ENCODE assay signal across 13 mouse cellular contexts in the genomic region with DNA sequence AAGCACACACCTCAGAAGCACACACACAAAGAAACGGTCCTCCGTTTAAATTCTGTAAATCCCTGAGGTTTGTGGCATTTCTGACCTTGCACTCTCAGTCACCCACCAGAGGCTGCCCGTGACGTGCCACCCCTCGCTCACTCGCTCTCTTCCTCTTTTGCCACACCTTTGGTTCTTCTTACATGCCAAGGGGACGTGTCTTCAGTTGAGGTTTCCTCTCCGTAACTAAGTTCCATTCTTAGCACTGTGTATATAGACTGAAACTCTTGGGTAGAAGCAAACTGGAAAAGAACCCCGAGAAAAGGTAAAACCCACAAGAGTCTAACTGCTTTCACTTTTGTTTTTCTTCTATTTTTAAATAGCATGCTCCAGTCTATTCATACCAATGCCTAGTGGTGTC. TPM values are rescaled to one million over a fixed set of nuclear protein-coding genes. Genes with fewer than 3 reads are reported as not detected.
DNase-seq lines count a peak whose midpoint lies in the region; ATAC-seq and TF ChIP-seq lines count a peak whose summit lies in the region.
"Had no signal": no experiment of that assay in that cellular context is flagged by ENCODE, and none has a peak within 500 bp of the region (broad histone marks: within the 10 kb centered on the region; RNA-seq: fewer than 3 reads in every experiment).

No protein-coding gene starts in this region.

- H3K4me3 ChIP-seq in hindbrain, postnatal 0 days (ENCODE audit: low read length) = no peak overlapping the region
- no peak overlapping the region for H3K4me3 ChIP-seq in hindbrain, embryonic 13.5 days
- H3K4me3 ChIP-seq: erythroblast, embryonic 14.5 days; heart, embryonic 13.5 days; hindbrain, embryonic 12.5 days; lung, embryonic 15.5 days had no signal

- H3K4me1 ChIP-seq in hindbrain, postnatal 0 days (ENCODE audit: insufficient read depth, low read length) = no peaks in the 10 kb centered on the region
- H3K4me1 ChIP-seq in hindbrain, embryonic 13.5 days (replicated peaks) = no peaks in the 10 kb centered on the region
- H3K4me1 ChIP-seq: hindbrain, embryonic 12.5 days; lung, embryonic 15.5 days had no signal

- H3K9ac ChIP-seq in hindbrain, postnatal 0 days (replicated peaks; ENCODE audit: low read length) = no peak overlapping the region
- no peak overlapping the region for H3K9ac ChIP-seq in hindbrain, embryonic 13.5 days
- H3K9ac ChIP-seq: heart, embryonic 13.5 days; hindbrain, embryonic 12.5 days; lung, embryonic 15.5 days had no signal

- peak; percentile 37 to 39 for DNase-seq in CD8-positive naive resting alpha-beta T cell, adult 2 months (ENCODE audit: low read depth in 2 of 2, low spot score in 2 of 2)
- DNase-seq in natural killer cell, adult 2 months (ENCODE audit: low spot score in 2 of 2) = peak; percentile 55 to 65
- peak; percentile 28 for DNase-seq in thymus, postnatal 25 days
- DNase-seq in hindbrain, postnatal 0 days (ENCODE audit: low spot score) = no peak
- DNase-seq in cerebellum, adult 9-11 months = no peak
- DNase-seq: adrenal gland, adult 8-10 months had no signal

- H3K36me3 ChIP-seq in hindbrain, postnatal 0 days (ENCODE audit: insufficient read depth, low read length) = no peaks in the 10 kb centered on the region
- no peaks in the 10 kb centered on the region for H3K36me3 ChIP-seq in hindbrain, embryonic 13.5 days
- H3K36me3 ChIP-seq: heart, embryonic 13.5 days; hindbrain, embryonic 12.5 days; lung, embryonic 15.5 days had no signal

- no peak overlapping the region for H3K4me2 ChIP-seq in hindbrain, postnatal 0 days (ENCODE audit: low read depth, low read length)
- H3K4me2 ChIP-seq in hindbrain, embryonic 13.5 days = no peak overlapping the region
- H3K4me2 ChIP-seq: heart, embryonic 13.5 days; hindbrain, embryonic 12.5 days; lung, embryonic 15.5 days had no signal

- peak; percentile 98 for ATAC-seq in common myeloid progenitor, adult 5-6 weeks (replicated peaks; ENCODE audit: low read depth, poor library complexity, severe bottlenecking)
- ATAC-seq in hindbrain, postnatal 0 days = no peak
- ATAC-seq in hindbrain, embryonic 13.5 days (ENCODE audit: low FRiP score) = no peak

- no peaks in the 10 kb centered on the region for H3K9me3 ChIP-seq in hindbrain, postnatal 0 days (ENCODE audit: low read length)
- no peaks in the 10 kb centered on the region for H3K9me3 ChIP-seq in hindbrain, embryonic 13.5 days
- H3K9me3 ChIP-seq: heart, embryonic 13.5 days; hindbrain, embryonic 12.5 days; lung, embryonic 15.5 days had no signal

- 89% methylated on average over 9 of the region's 9 CpGs for WGBS in hindbrain, postnatal 0 days
- WGBS in hindbrain, embryonic 13.5 days = 94% methylated on average over 9 of the region's 9 CpGs

- no peak for TF ChIP-seq CTCF in hindbrain, postnatal 0 days (IDR thresholded peaks at IDR 0.05; ENCODE audit: low read depth)

- H3K27me3 ChIP-seq in hindbrain, postnatal 0 days (ENCODE audit: insufficient read depth, low read length) = no peaks in the 10 kb centered on the region
- no peaks in the 10 kb centered on the region for H3K27me3 ChIP-seq in hindbrain, embryonic 13.5 days
- H3K27me3 ChIP-seq: heart, embryonic 13.5 days; hindbrain, embryonic 12.5 days; lung, embryonic 15.5 days had no signal

- no peak overlapping the region for H3K27ac ChIP-seq in hindbrain, postnatal 0 days
- no peak overlapping the region for H3K27ac ChIP-seq in hindbrain, embryonic 13.5 days
- H3K27ac ChIP-seq: heart, embryonic 13.5 days; hindbrain, embryonic 12.5 days; kidney, postnatal 0 days; lung, embryonic 15.5 days had no signal

RNA-seq across cellular contexts. Expression of gene Pcca, which starts 23.2 kb away (rescaled TPM):
- total RNA-seq in common myeloid progenitor, adult 5-6 weeks (2017) = 52.9 and 118 TPM in 2 replicates
- 6.7 and 13.4 TPM in 2 replicates for total RNA-seq in hindbrain, postnatal 0 days (2014; rRNA removed)
- polyA plus RNA-seq in hindbrain, postnatal 0 days (2015; fragmentation: Nextera tagmentation; extraction: Ambion mirVana) = 39.1 and 42.8 TPM in 2 replicates
- polyA plus RNA-seq in hindbrain, embryonic 13.5 days (2015; fragmentation: Nextera tagmentation; extraction: Ambion mirVana) = 26.7 and 29.7 TPM in 2 replicates

Comparison
In these comparisons a context has a peak if more than half of its experiments do, and no peak if none do; other contexts are left out.
1. DNase-seq: peak in CD8-positive naive resting alpha-beta T cell, adult 2 months (2 of 2), natural killer cell, adult 2 months (2 of 2) and thymus, postnatal 25 days (single experiment); none in hindbrain, postnatal 0 days (single experiment) and cerebellum, adult 9-11 months (single experiment).